Mouse (Mus musculus) hindbrain, embryonic 16.5 days (tissue): ENCODE measurements around the gene Rabgef1. TPM values are rescaled to one million over a fixed set of nuclear protein-coding genes. Genes with fewer than 3 reads are reported as not detected.

Experiments used
- ATAC-seq: fragments of 200-750 bp; cut with Nextera tagmentation; 2 replicates; pipeline ENCODE4 v1.8.0; 2017; ENCODE audit warnings: moderate TSS enrichment, moderate library complexity
- H3K27ac ChIP-seq: fragments of 300-500 bp; sonication (generic); 2 replicates; pipeline ENCODE4 v1.5.1; 2014; ENCODE audit warnings: low read depth, mild to moderate bottlenecking, control low read depth, low read length, moderate library complexity
- H3K27me3 ChIP-seq: fragments of 300-500 bp; sonication (generic); replicated peaks from 2 replicates; pipeline ENCODE4 v1.6.1; 2014; ENCODE audit warnings: low read length; ENCODE audit not compliant: control insufficient read depth, insufficient read depth
- H3K36me3 ChIP-seq: fragments of 300-500 bp; sonication (generic); 2 replicates; pipeline ENCODE4 v1.6.1; 2014; ENCODE audit warnings: mild to moderate bottlenecking, low read length, moderate library complexity, mixed read lengths; ENCODE audit not compliant: control insufficient read depth, insufficient read depth
- H3K4me1 ChIP-seq: fragments of 300-500 bp; sonication (generic); 2 replicates; pipeline ENCODE4 v1.6.1; 2014; ENCODE audit warnings: low read depth, low read length; ENCODE audit not compliant: control insufficient read depth, insufficient read depth
- H3K4me2 ChIP-seq: fragments of 300-500 bp; sonication (generic); 2 replicates; pipeline ENCODE4 v1.6.1; 2014; ENCODE audit warnings: mild to moderate bottlenecking, low read length, control low read depth, moderate library complexity
- H3K4me3 ChIP-seq: fragments of 300-500 bp; sonication (generic); 2 replicates; pipeline ENCODE4 v1.5.1; 2014; ENCODE audit warnings: mild to moderate bottlenecking, low read length, control low read depth, moderate library complexity
- H3K9ac ChIP-seq: fragments of 300-500 bp; sonication (generic); 2 replicates; pipeline ENCODE4 v1.6.1; 2014; ENCODE audit warnings: low read depth, mild to moderate bottlenecking, control low read depth, low read length, moderate library complexity
- H3K9me3 ChIP-seq: fragments of 300-500 bp; sonication (generic); 2 replicates; pipeline ENCODE4 v1.6.1; 2014; ENCODE audit warnings: mild to moderate bottlenecking, low read length, moderate library complexity; ENCODE audit not compliant: control insufficient read depth
- WGBS: fragments of 180-500 bp; shearing (Covaris S2); extraction: QIAGEN DNeasy Blood & Tissue Kit; methylation state at CpG from one replicate; pipeline ENCODE4 v1.1.7; 2014; 5-methylcytosine and 5-hydroxymethylcytosine counted together
- polyA plus RNA-seq: library from polyadenylated mRNA; unstranded; fragments of >200 nt; fragmentation: Nextera tagmentation; extraction: Ambion mirVana; gene quantifications from 2 replicates; pipeline ENCODE4 v1.2.1, GENCODE M21; 2015

Gene Rabgef1
- polyA plus RNA-seq, 1 experiment from 2014 or later = 40.0 TPM

DNA sequence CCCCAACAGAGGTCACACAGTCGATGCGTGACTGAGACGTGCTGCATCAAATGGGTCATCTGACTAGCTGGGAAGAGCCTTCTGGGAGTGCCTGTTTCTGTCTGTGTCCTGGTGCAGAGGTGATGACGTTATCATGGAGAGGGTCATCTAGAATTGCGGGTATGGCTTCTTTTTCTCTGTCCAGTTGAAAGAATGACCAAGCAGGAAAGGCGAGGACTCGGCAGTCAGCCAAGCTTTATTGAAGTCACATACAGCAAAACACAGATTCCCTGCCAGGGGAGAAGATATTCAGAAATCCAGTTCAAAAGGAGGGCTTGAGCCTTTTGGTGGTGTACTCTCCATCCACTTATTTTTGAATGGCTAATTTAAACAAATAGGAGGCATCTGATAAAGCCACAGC, 28.5 kb upstream of the Rabgef1 start:
- peaks cover 16% of the 10 kb centered on the region for H3K4me1 ChIP-seq
- no peak overlapping the region for H3K4me2 ChIP-seq
- WGBS = 94% methylated on average over 7 of the region's 7 CpGs
- no peaks in the 10 kb centered on the region for H3K27me3 ChIP-seq
- no peak overlapping the region for H3K4me3 ChIP-seq
- H3K27ac ChIP-seq = no peak overlapping the region; the same call in 1 of the 2 replicates
- no peaks in the 10 kb centered on the region for H3K9me3 ChIP-seq
- H3K9ac ChIP-seq = no peak overlapping the region
- no peaks in the 10 kb centered on the region for H3K36me3 ChIP-seq
- no peak for ATAC-seq

DNA sequence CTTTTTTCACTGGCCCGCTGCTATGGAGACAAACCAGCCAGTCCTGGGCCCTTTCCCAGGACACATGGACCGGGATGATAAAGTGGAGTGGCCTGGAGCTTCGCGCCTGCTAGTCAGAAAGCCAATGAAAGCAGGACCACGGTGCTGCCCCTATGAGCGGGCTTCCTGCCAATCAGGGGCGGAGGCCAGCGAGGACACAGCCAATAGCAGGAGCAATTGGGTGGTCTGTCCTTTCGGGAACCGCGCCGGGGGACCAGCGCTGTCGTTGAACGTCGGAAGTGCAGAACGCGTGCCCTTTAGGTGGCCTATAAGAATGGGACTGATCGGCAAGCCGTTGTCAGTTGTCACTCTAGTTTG, 27.6 kb upstream of the Rabgef1 start:
- Histone ChIP-seq H3K4me3 (peak overlapping the region; percentile 71), H3K4me1 (peaks cover 16% of the 10 kb centered on the region), H3K9ac (peak overlapping the region; percentile 62), H3K9me3 (no peaks in the 10 kb centered on the region), H3K27ac (peak overlapping the region; percentile 87), H3K4me2 (peak overlapping the region; percentile 80), H3K27me3 (no peaks in the 10 kb centered on the region), H3K36me3 (peaks cover 7% of the 10 kb centered on the region)
- WGBS = 1% methylated on average over 20 of the region's 20 CpGs
- ATAC-seq = peak; percentile 62

DNA sequence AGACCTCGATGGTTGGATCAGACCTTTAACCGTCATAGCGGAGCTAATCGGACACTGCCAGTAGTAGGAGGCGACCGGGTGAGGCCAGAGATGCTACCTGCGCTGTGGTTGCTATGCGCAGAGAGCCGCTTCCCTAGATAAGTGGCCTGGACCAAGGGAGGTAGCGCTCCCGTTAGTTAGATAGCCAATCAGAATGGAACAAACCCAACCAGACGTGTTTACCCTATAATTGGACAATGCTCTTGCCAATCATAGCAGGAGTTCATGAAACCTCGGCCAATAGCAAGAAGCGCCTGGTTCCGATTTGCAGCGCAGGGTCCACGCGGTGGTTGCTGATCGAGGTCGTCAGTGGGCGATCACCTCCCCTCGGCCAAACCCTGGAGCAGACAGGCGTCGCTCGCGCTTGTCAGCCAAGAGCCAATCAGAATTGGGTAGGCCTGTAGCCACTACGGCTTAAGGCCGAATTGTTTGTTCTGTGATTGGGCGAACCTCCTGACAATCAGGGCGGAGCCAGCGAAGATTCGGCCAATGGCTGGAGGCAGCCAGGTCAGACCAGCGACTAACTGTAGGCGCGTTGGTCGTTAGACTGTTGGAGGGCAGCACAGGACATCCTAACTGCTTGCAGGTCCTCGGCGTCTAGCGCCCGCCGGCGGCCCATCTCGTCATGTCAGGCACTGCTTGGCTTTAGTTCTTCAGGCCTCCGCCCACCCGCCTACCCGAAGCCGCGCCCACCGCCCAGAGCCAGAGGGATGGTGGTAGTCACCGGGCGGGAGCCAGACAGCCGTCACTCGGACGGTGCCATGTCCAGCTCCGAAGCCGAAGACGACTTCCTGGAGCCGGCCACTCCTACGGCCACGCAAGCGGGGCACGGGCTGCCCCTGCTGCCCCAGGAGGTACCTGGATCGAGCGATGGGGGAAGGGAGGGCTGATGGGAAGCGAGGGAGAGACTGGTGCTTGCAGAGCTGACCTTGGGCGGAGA, 27.0 kb upstream of the Rabgef1 start, which contains the start of gene Kctd7:
Gene Kctd7 (plus strand): TSS at position 528 of the 979 bp plus-strand sequence.
- H3K36me3 ChIP-seq = peaks cover 7% of the 10 kb centered on the region
- H3K27ac ChIP-seq = peak within 1 kb of the TSS; percentile 87
- H3K27me3 ChIP-seq = no peaks in the 10 kb centered on the region
- H3K4me1 ChIP-seq = peaks cover 16% of the 10 kb centered on the region
- peak; percentile 98 for ATAC-seq
- H3K4me2 ChIP-seq = peak within 1 kb of the TSS; percentile 80
- under 1% methylated on average over 66 of the region's 66 CpGs for whole genome bisulfite sequencing
- H3K9ac ChIP-seq = peak within 1 kb of the TSS; percentile 80
- H3K4me3 ChIP-seq = peak within 1 kb of the TSS; percentile 71
- no peaks in the 10 kb centered on the region for H3K9me3 ChIP-seq

DNA sequence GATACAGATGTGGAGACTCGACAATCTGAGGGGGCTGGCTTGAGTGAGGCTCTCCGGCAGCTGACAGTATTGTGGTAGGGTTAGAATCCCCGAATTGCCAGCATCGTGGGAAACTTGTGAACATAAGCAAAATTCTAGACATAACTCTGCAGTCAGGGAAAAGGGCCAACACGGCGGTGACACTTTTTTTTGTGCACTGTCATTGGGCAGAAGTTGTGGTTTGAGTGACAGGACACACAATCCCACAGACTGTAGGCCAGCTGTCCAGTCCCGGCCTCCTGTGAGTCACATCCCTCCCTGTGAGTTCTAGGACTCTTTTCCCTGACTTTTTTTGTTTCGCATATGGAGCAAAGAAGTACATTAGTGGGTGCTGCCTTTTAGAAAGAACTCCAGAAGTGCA, 25.6 kb upstream of the Rabgef1 start:
- Histone ChIP-seq H3K27me3 (no peaks in the 10 kb centered on the region), H3K9me3 (no peaks in the 10 kb centered on the region), H3K27ac (no peak overlapping the region), H3K4me3 (peak overlapping the region; percentile 71), H3K4me1 (peaks cover 16% of the 10 kb centered on the region), H3K4me2 (peak overlapping the region; percentile 80), H3K9ac (no peak overlapping the region; the same call in 1 of the 2 replicates), H3K36me3 (peaks cover 7% of the 10 kb centered on the region)
- 83% methylated on average over 8 of the region's 8 CpGs for WGBS
- ATAC-seq = no peak

DNA sequence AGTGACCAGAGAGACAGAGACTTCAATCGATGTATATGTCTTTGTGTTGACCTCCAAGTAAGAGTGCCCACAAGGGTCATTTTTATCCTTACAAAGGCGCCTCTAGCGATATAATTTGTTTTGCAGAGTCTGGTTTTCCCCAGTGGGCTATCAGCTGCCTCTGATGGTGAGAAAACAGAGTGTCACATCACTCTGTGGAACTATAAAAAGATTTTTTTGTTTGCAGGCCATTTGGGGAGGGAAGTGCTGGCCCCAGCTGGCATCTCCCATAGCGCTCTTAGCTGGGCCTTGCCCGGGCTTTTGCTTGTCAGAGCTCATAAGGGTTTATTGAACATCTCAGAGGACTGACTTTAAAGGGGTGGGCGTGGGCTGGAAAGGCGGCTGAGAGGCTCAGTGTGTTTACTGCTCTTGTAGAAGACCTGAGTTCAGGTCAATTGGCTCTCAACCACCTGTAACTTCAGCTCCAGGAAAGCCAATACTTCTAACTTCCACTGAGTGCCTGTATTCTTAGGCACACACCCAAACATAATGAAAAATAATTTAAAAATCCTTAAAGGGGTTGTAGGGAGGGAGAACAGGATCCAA, 21.8 kb upstream of the Rabgef1 start:
- Histone ChIP-seq H3K9me3 (no peaks in the 10 kb centered on the region), H3K27ac (no peak overlapping the region), H3K4me1 (peaks cover 14% of the 10 kb centered on the region), H3K4me3 (no peak overlapping the region), H3K27me3 (no peaks in the 10 kb centered on the region), H3K36me3 (peaks cover 26% of the 10 kb centered on the region), H3K4me2 (no peak overlapping the region), H3K9ac (no peak overlapping the region)
- 80% methylated on average over 7 of the region's 7 CpGs for WGBS
- ATAC-seq = no peak

DNA sequence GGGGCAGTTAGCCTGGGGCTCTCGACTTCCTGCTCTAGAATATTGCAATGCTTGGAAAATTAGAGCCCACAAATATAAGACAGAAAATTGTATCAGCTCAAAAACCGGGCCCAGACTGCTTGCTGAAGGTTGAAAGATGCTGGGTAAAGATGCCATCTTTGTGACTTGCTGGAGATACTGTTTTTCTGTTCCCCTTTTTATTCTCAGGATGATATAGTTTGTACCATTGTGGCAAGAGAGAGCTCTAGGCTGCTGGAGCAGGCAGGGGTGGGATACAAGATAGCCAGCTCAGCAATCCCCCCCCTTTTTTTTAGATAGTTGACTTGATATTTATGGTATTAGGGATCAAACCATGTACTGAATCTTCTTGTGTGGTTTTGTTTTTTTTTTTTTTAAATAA, 17.3 kb upstream of the Rabgef1 start:
- 94% methylated on average over 2 of the region's 2 CpGs for WGBS
- no peak for ATAC-seq
- no peak overlapping the region for H3K4me2 ChIP-seq
- no peak overlapping the region for H3K4me3 ChIP-seq
- no peak overlapping the region for H3K27ac ChIP-seq
- no peaks in the 10 kb centered on the region for H3K4me1 ChIP-seq
- H3K27me3 ChIP-seq = no peaks in the 10 kb centered on the region
- H3K36me3 ChIP-seq = peaks cover 20% of the 10 kb centered on the region
- H3K9me3 ChIP-seq = no peaks in the 10 kb centered on the region
- no peak overlapping the region for H3K9ac ChIP-seq

DNA sequence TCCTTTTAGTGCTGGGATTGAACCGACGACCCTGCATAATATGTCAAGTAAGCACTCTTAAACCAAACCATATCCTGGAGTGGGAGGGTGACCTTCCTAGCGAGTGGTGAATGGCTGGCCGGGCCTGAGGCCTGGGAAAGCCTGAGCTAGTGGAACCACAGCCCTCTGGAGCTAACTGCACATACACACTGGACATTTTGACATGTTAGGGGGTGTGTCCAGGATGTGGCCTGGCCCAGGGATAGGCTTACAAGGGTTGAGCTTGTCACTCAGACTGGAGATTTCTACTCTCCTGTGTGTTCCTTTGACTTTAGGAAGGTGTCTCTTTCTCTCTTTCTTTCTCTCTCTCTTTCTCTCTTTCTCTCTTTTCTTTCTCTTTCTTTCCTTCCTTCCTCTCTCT, 13.1 kb upstream of the Rabgef1 start:
- H3K27ac ChIP-seq = no peak overlapping the region
- no peaks in the 10 kb centered on the region for H3K4me1 ChIP-seq
- no peak overlapping the region for H3K4me3 ChIP-seq
- no peaks in the 10 kb centered on the region for H3K27me3 ChIP-seq
- H3K4me2 ChIP-seq = no peak overlapping the region
- 0 out of 2 replicates have a peak, but pooled peaks cover 2% of the 10 kb centered on the region for H3K36me3 ChIP-seq
- 75% methylated on average over 4 of the region's 4 CpGs for WGBS
- no peak overlapping the region for H3K9ac ChIP-seq
- H3K9me3 ChIP-seq = no peaks in the 10 kb centered on the region
- no peak for ATAC-seq

DNA sequence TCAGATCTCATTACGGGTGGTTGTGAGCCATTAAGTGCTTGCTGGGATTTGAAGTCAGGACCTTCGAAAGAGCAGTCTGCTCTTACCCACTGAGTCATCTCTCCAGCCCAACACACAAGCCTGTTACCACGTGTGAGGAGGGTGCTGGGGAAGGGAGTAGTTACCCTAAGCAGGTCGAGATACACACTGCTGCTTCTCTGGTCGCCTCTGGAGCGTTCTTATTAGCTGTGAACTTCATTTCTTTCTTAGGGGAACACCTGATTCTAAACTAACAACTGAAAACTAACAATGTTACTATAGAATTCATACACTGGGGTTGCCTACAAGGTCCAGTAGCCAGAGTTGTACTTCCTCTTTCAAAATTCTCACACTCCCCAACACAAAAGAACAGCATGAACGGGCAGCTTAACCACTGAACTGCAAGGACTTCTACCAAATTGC, 11.8 kb upstream of the Rabgef1 start:
- Histone ChIP-seq H3K4me3 (no peak overlapping the region), H3K9me3 (no peaks in the 10 kb centered on the region), H3K27ac (no peak overlapping the region), H3K4me1 (no peaks in the 10 kb centered on the region), H3K27me3 (no peaks in the 10 kb centered on the region), H3K4me2 (no peak overlapping the region), H3K9ac (no peak overlapping the region), H3K36me3 (no peaks in the 10 kb centered on the region)
- WGBS = 67% methylated on average over 7 of the region's 7 CpGs
- no peak for ATAC-seq

DNA sequence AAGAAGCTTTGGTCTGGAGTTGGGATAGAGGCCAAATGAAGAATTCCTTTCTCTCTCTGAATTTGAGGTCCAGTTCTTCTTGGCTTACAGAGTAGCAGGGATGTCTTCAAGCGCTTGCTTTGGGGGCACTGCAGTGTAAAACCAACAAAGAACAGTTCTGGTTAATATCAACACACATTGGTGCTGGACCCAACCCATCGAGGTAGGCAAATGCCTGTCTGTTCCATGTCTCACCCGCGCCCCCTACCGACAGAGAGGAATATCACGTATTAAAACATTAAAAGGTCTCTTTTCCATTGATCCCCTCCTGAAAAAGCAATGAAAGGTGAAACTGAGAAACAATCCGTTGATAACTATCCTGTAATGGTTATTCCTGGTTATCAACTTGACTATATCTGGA, 7.9 kb upstream of the Rabgef1 start:
- Histone ChIP-seq H3K9ac (no peak overlapping the region), H3K9me3 (no peaks in the 10 kb centered on the region), H3K27me3 (no peaks in the 10 kb centered on the region), H3K4me3 (no peak overlapping the region), H3K4me1 (no peaks in the 10 kb centered on the region), H3K4me2 (no peak overlapping the region), H3K27ac (no peak overlapping the region), H3K36me3 (no peaks in the 10 kb centered on the region)
- no peak for ATAC-seq
- WGBS = 5% methylated on average over 7 of the region's 7 CpGs
